Mouse (Mus musculus) 3T3-L1 (cell line): ENCODE data around the gene Sp110.
"Not testable (repeated sequence)": the region's sequence is repeated elsewhere in the genome, so short reads cannot be mapped to it uniquely, and the experiment has no call there.

Experiments
- DNase-seq: peaks from one replicate; pipeline ENCODE4 v3.0.0-alpha.2; 2015; ENCODE audit warnings: low read depth, low spot score

Sp110 gene

DNA sequence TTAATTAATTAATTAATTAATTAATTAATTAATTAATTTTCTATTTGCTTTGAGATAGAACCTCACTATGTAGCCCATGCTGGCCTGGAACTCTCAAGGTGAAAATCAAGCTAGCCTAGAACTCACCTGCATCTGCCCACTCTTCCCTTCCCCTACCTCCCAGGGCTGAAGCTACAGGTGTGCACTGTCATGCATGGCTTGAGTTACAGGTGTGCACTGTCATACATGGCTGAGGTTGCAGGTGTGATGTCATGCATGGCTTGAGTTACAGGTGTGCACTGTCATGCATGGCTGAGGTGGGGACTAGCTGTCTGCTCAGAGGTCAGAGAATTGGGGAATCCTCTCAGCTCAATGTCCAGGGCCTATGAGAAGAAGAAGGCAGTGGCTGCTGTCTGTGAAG is 52.2 kb downstream of the Sp110 start:
- DNase-seq: not testable (repeated sequence)

DNA sequence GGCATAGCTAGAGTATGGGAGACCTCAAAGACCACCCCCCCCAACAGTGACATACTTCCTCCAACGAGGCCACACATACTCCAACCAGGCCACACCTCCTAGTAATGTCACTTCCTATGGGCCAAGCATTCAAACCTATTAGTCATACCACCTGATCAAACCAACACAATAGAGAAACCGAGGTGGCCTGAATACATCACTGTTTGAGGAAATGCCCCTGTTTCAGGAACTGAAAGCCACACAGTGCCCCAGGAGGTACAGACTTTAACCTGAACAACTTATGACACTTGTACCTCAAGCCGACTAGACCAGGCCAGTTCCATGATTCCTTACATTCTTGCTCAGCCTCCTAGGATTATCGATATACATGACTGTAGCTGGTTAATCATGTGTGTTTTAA is 54.8 kb downstream of the Sp110 start:
- not testable (repeated sequence) for DNase-seq

DNA sequence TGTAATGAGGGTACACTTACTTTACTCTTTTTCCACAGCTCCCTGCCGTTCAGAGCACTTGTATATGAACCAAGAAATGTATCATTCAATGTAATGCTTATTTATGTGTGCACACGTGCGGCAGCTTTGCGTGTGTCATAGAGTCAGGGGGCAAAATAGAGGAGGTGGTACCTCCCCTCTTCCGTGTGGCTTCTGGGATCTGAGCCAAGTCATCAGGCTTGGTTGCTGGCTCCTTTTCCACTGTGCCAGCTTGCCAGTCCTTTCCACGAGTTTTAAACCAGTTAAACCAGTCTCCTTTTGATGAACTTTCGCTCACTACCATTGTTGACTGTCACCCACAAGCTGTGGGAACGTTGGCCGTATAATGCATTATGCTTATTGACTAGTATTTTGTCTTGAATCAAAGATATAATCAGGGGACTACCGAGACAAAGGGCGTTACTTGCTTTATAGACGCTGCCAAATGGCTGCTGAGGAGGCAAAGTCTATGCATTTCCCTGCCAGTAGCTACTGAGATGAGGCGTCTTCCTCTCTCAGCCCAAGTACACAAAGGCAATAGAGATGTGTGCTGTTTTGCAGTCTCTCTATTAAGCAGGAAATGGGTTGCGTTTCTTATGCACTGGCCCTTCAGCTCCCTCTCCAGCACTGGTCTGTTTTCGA is 70.0 kb downstream of the Sp110 start:
- not testable (repeated sequence) for DNase-seq
